Mouse (Mus musculus): Measurements from ENCODE around the gene Vmn1r20. TPM values are rescaled to one million over a fixed set of nuclear protein-coding genes. Genes with fewer than 3 reads are reported as not detected.
"Not testable (repeated sequence)": the region's sequence is repeated elsewhere in the genome, so short reads cannot be mapped to it uniquely, and the experiment has no call there.

The Vmn1r20 gene
- polyA plus RNA-seq (2014; fragmentation: Nextera tagmentation; extraction: Ambion mirVana), result not detected in 2 replicates

DNA sequence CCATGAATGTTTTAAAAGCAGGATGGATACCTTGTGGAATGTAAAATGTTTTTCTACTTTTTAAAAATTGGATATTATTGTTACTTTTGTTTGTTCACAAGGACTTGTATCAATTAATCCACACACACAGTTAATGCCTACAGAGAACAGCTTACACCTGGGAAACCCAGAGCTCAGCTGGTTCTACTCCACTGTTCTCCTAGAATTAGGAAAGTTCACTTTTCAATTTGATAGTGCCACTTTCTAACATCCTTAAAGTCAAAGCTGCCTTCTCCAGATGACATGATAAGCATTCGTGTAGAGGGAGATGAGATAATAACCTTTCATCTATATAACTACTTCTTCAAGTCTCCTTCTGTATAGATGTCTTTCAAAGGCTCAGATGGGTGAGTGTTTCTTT lies at the start of gene Vmn1r20:
Gene Vmn1r20, plus strand, starts transcription at position 301 of the 400 bp plus-strand sequence.
- WGBS, result 80% methylated on average over 1 of the region's 1 CpGs
- H3K27me3 ChIP-seq (ENCODE audit: control insufficient read depth, insufficient read depth, low read length), result no peaks in the 10 kb centered on the region
- H3K4me1 ChIP-seq (replicated peaks; ENCODE audit: control insufficient read depth, insufficient read depth, low read length), result no peaks in the 10 kb centered on the region
- ATAC-seq (ENCODE audit: low FRiP score) (no peak), DNase-seq (ENCODE audit: low spot score) (no peak)
- no peak within 1 kb of the TSS for H3K4me3 ChIP-seq (ENCODE audit: low read depth, low read length)
- no peaks in the 10 kb centered on the region for H3K9me3 ChIP-seq (ENCODE audit: control insufficient read depth, low read length)
- H3K27ac ChIP-seq (ENCODE audit: low read depth, low read length), result no peak within 1 kb of the TSS
- H3K36me3 ChIP-seq (ENCODE audit: control insufficient read depth, insufficient read depth, low read length), result no peaks in the 10 kb centered on the region
- H3K9ac ChIP-seq (ENCODE audit: low read depth, low read length), result no peak within 1 kb of the TSS
- H3K4me2 ChIP-seq (replicated peaks; ENCODE audit: low read depth, low read length), result no peak within 1 kb of the TSS

DNA sequence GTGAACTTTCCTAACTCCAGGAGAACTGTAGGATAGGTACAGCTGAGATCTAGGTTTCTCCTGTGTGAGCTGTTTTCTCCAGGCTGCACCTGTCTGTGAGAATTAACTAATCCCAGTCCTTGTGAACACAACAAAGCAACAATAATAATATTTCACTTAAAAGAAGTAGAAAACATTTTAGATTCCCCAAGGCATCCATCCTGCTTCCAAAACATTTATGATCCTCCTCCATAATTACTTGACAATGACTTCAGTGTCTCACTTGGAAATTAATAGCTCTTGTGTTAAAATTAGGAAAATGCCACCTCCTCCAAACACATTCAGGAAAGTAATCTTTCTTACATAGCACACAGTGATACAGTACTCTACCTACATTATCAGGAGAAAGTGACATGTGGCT lies 33.0 kb upstream of the Vmn1r20 start, which contains the start of gene Vmn1r18:
Gene Vmn1r18, minus strand, starts transcription at position 101 of the 400 bp plus-strand sequence.
- no peak within 1 kb of the TSS for H3K4me2 ChIP-seq (replicated peaks; ENCODE audit: low read depth, low read length)
- no peak within 1 kb of the TSS for H3K27ac ChIP-seq (ENCODE audit: low read depth, low read length)
- H3K36me3 ChIP-seq (ENCODE audit: control insufficient read depth, insufficient read depth, low read length), result no peaks in the 10 kb centered on the region
- no peak within 1 kb of the TSS for H3K4me3 ChIP-seq (ENCODE audit: low read depth, low read length)
- no peak within 1 kb of the TSS for H3K9ac ChIP-seq (ENCODE audit: low read depth, low read length)
- ATAC-seq (ENCODE audit: low FRiP score), result no peak
- DNase-seq (ENCODE audit: low spot score), result no peak
- H3K27me3 ChIP-seq (ENCODE audit: control insufficient read depth, insufficient read depth, low read length), result no peaks in the 10 kb centered on the region
- H3K9me3 ChIP-seq (ENCODE audit: control insufficient read depth, low read length), result no peaks in the 10 kb centered on the region
- no peaks in the 10 kb centered on the region for H3K4me1 ChIP-seq (replicated peaks; ENCODE audit: control insufficient read depth, insufficient read depth, low read length)

DNA sequence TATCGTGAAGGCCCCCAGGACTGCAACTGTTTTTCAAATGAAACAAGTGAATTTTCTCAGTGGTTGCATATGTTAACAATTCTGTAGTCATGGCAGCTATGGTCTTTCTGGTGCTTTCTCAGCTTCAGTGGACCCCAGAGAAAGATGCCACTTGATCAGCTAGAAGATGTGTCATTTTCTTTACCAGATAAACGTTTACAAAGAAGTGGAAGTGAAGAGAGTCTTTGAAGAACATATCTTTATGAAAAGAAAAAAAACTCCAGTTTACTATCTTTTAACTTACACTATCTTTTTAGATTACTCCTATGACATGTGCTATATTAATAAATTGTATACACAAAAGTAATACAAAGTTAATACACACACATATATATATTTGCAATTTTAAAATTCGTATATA lies 25.2 kb upstream of the Vmn1r20 start, which contains the start of gene Vmn1r19:
Gene Vmn1r19, plus strand, starts transcription at position 301 of the 400 bp plus-strand sequence.
- not testable (repeated sequence) for H3K36me3 ChIP-seq (ENCODE audit: control insufficient read depth, insufficient read depth, low read length); H3K27me3 ChIP-seq (ENCODE audit: control insufficient read depth, insufficient read depth, low read length); H3K27ac ChIP-seq (ENCODE audit: low read depth, low read length); H3K9me3 ChIP-seq (ENCODE audit: control insufficient read depth, low read length); ATAC-seq (ENCODE audit: low FRiP score); DNase-seq (ENCODE audit: low spot score); H3K4me2 ChIP-seq (replicated peaks; ENCODE audit: low read depth, low read length); H3K9ac ChIP-seq (ENCODE audit: low read depth, low read length); H3K4me1 ChIP-seq (replicated peaks; ENCODE audit: control insufficient read depth, insufficient read depth, low read length); H3K4me3 ChIP-seq (ENCODE audit: low read depth, low read length)
- 84% methylated on average over 3 of the region's 3 CpGs for WGBS

DNA sequence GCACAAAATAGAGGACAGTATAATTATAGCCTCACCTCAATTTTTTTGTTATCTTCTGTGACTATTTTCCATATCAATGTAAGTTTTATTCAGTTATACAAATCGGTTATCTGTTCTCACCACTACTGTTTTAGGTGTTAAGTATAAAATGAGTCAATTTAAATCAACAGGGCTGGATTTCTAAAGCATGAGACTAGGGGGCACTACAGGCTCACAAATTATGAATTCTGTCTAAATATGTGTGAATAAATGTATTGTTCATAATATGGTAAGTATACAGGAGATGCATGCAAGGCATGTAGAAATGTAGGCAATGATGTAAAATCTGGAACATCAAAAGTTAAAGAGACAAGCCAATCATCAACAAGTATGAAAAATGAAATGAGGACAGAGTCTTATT lies 2.5 kb downstream of the Vmn1r20 start:
- H3K9me3 ChIP-seq (ENCODE audit: control insufficient read depth, low read length), result no peaks in the 10 kb centered on the region
- H3K27me3 ChIP-seq (ENCODE audit: control insufficient read depth, insufficient read depth, low read length), result no peaks in the 10 kb centered on the region
- no peak overlapping the region for H3K9ac ChIP-seq (ENCODE audit: low read depth, low read length)
- 84% methylated on average over 1 of the region's 1 CpGs for WGBS
- no peaks in the 10 kb centered on the region for H3K36me3 ChIP-seq (ENCODE audit: control insufficient read depth, insufficient read depth, low read length)
- no peak for DNase-seq (ENCODE audit: low spot score)
- H3K4me3 ChIP-seq (ENCODE audit: low read depth, low read length), result no peak overlapping the region
- H3K27ac ChIP-seq (ENCODE audit: low read depth, low read length), result no peak overlapping the region
- H3K4me2 ChIP-seq (replicated peaks; ENCODE audit: low read depth, low read length), result no peak overlapping the region
- no peaks in the 10 kb centered on the region for H3K4me1 ChIP-seq (replicated peaks; ENCODE audit: control insufficient read depth, insufficient read depth, low read length)
- ATAC-seq (ENCODE audit: low FRiP score), result no peak

DNA sequence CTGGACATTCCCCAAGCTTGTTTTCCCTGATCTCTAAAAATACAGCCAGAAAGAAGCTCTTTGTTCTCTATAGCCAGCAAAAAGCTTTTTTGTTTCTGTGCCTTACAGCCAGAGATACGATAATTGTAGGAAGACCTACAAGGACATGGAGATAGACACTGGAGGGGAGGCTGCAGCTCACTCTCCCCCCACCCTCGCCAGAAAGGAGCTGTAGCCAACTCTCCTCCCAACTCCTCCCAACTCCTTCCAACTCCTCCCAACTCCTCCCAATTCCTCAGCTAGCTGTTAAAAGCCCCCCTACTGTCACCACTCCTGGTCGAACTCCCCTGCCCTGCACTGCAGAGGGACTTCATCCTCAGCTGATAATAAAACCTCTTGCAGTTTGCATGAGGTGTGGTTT lies 39.4 kb downstream of the Vmn1r20 start:
- H3K9ac ChIP-seq (ENCODE audit: low read depth, low read length); H3K36me3 ChIP-seq (ENCODE audit: control insufficient read depth, insufficient read depth, low read length); H3K4me2 ChIP-seq (replicated peaks; ENCODE audit: low read depth, low read length); H3K4me3 ChIP-seq (ENCODE audit: low read depth, low read length); H3K9me3 ChIP-seq (ENCODE audit: control insufficient read depth, low read length); DNase-seq (ENCODE audit: low spot score); H3K27ac ChIP-seq (ENCODE audit: low read depth, low read length); ATAC-seq (ENCODE audit: low FRiP score); H3K4me1 ChIP-seq (replicated peaks; ENCODE audit: control insufficient read depth, insufficient read depth, low read length); H3K27me3 ChIP-seq (ENCODE audit: control insufficient read depth, insufficient read depth, low read length): not testable (repeated sequence)
- WGBS, result 23% methylated on average over 3 of the region's 3 CpGs

Other genes starting within 250 kb of the Vmn1r20 start
- gene Vmn1r13, start 225.6 kb upstream of the Vmn1r20 start, polyA plus RNA-seq (2014; fragmentation: Nextera tagmentation; extraction: Ambion mirVana), result not detected in 2 replicates
- not detected in 2 replicates for gene Vmn1r14, start 197.2 kb upstream of the Vmn1r20 start, polyA plus RNA-seq (2014; fragmentation: Nextera tagmentation; extraction: Ambion mirVana)
- not detected in 2 replicates for gene Vmn1r15, start 171.0 kb upstream of the Vmn1r20 start, polyA plus RNA-seq (2014; fragmentation: Nextera tagmentation; extraction: Ambion mirVana)
- not detected in 2 replicates for gene Vmn1r16, start 99.4 kb upstream of the Vmn1r20 start, polyA plus RNA-seq (2014; fragmentation: Nextera tagmentation; extraction: Ambion mirVana)
- not detected in 2 replicates for gene Vmn1r17, start 65.2 kb upstream of the Vmn1r20 start, polyA plus RNA-seq (2014; fragmentation: Nextera tagmentation; extraction: Ambion mirVana)
- gene Vmn1r18, start 33.1 kb upstream of the Vmn1r20 start, polyA plus RNA-seq (2014; fragmentation: Nextera tagmentation; extraction: Ambion mirVana), result not detected in 2 replicates
- gene Vmn1r19, start 25.1 kb upstream of the Vmn1r20 start, polyA plus RNA-seq (2014; fragmentation: Nextera tagmentation; extraction: Ambion mirVana), result not detected in 2 replicates
- gene Ppm1k, start 106.5 kb downstream of the Vmn1r20 start, polyA plus RNA-seq (2014; fragmentation: Nextera tagmentation; extraction: Ambion mirVana), result 6.1 and 8.2 TPM in 2 replicates
- 1.2 and 1.7 TPM in 2 replicates for gene Herc6, start 152.1 kb downstream of the Vmn1r20 start, polyA plus RNA-seq (2014; fragmentation: Nextera tagmentation; extraction: Ambion mirVana)

All from hindbrain, embryonic 11.5 days (tissue).